Mouse (Mus musculus) C2C12 (cell line): ENCODE data around the gene Sall4.

Experiments
- CEBPB ChIP-seq: IDR thresholded peaks from one replicate; pipeline ENCODE4 v1.6.1; 2011; ENCODE audit warnings: low read depth, mild to moderate bottlenecking, control low read depth, moderate library complexity
- CTCF ChIP-seq: IDR thresholded peaks from one replicate; pipeline ENCODE4 v1.5.1; 2011; ENCODE audit not compliant: control insufficient read depth, insufficient read depth, insufficient read length
- MAX ChIP-seq: IDR thresholded peaks from one replicate; pipeline ENCODE4 v1.6.1; 2011; ENCODE audit warnings: mild to moderate bottlenecking, control low read depth
- MYOG ChIP-seq: IDR thresholded peaks from one replicate; pipeline ENCODE4 v1.6.1; 2011; ENCODE audit not compliant: control insufficient read depth, insufficient read length; ENCODE audit errors: extremely low read depth
- USF1 ChIP-seq: IDR thresholded peaks from one replicate; pipeline ENCODE4 v1.6.1; 2011; ENCODE audit warnings: low read depth, mild to moderate bottlenecking, control low read depth, moderate library complexity

- TF ChIP-seq CTCF (no peak), MAX (no peak), MYOG (no peak), CEBPB (no peak), USF1 (no peak)
Observed at GRCm38 (mm10) chr2:168763785-168764184, 4.0 kb downstream of the Sall4 start.
